ENCODE assay signal across 16 mouse cellular contexts in the genomic region with DNA sequence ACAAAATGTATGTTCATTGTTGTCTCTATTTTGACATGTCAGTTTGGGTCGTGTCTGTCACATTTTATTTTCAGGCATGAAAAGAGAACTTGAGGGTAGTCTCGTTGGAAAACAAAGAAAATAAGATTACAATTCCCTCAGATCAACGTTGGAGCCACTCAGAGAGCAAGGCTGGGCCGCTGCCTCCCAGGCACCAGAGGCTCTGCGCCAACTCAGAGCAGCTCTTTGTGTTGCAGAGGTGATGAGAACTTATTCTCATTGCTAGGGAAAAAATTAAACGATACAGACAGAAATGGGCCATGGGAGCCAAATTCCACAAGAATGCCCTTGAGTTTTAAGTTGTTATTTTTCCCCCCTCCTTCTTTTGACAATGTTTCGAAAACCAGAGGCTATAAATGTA. TPM values are rescaled to one million over a fixed set of nuclear protein-coding genes. Genes with fewer than 3 reads are reported as not detected.
DNase-seq lines count a peak whose midpoint lies in the region; ATAC-seq and TF ChIP-seq lines count a peak whose summit lies in the region.
"Had no signal": no experiment of that assay in that cellular context is flagged by ENCODE, and none has a peak within 500 bp of the region (broad histone marks: within the 10 kb centered on the region; RNA-seq: fewer than 3 reads in every experiment).

No protein-coding gene starts in this region.

- H3K27ac ChIP-seq in heart, embryonic 10.5 days: peak overlapping the region; percentile 6; the same call in 1 of the 2 replicates
- peak overlapping the region; percentile 63; the same call in 1 of the 2 replicates for H3K27ac ChIP-seq in kidney, embryonic 16.5 days (ENCODE audit: low read length)
- H3K27ac ChIP-seq in heart, postnatal 0 days (ENCODE audit: low read depth): peak overlapping the region; percentile 64
- H3K27ac ChIP-seq: forebrain, embryonic 13.5 days; hindbrain, embryonic 13.5 days; neural tube, embryonic 15.5 days had no signal

- no peak for TF ChIP-seq EP300 in heart, postnatal 0 days (IDR thresholded peaks at IDR 0.05; ENCODE audit: low read depth)

- TF ChIP-seq CTCF in heart, postnatal 0 days (IDR thresholded peaks at IDR 0.05; ENCODE audit: low read depth): no peak

- intact Hi-C loops in heart, postnatal 36 days (cut with DNase I): loop anchor here (5.0 kb wide), 1 partner anchor 244 kb away; no protein-coding TSS in a partner anchor

- H3K4me3 ChIP-seq in heart, embryonic 10.5 days: no peak overlapping the region
- H3K4me3 ChIP-seq in kidney, embryonic 16.5 days (ENCODE audit: low read length): no peak overlapping the region
- H3K4me3 ChIP-seq in heart, postnatal 0 days (ENCODE audit: low read depth, low read length): no peak overlapping the region
- H3K4me3 ChIP-seq: forebrain, embryonic 13.5 days; hindbrain, embryonic 13.5 days; neural tube, embryonic 15.5 days had no signal

- no peak for DNase-seq in heart, embryonic 10.5 days (ENCODE audit: low spot score)
- DNase-seq in heart, postnatal 36 days: no peak
- no peak for DNase-seq in kidney, adult 18-20 months
- DNase-seq in Muller cell, postnatal 12 days (ENCODE audit: inconsistent ontology term): peak; percentile 67
- no peak for DNase-seq in heart, postnatal 0 days (ENCODE audit: low spot score)
- DNase-seq in adrenal gland, adult 2 months: no peak
- DNase-seq in layer of hippocampus, adult 18-20 months (ENCODE audit: low spot score in 2 of 2): no peak
- DNase-seq: adrenal gland, postnatal 10 days; B cell, adult 2 months; cerebellum, adult 9-10 months; embryo, embryonic 11 days had no signal

- WGBS in heart, embryonic 10.5 days: 68% methylated on average over 7 of the region's 7 CpGs
- 64% methylated on average over 7 of the region's 7 CpGs for WGBS in kidney, embryonic 16.5 days
- WGBS in heart, postnatal 0 days: 40% methylated on average over 7 of the region's 7 CpGs

- no peaks in the 10 kb centered on the region for H3K36me3 ChIP-seq in heart, embryonic 10.5 days
- no peaks in the 10 kb centered on the region for H3K36me3 ChIP-seq in kidney, embryonic 16.5 days (ENCODE audit: insufficient read depth, low read length)
- no peaks in the 10 kb centered on the region for H3K36me3 ChIP-seq in heart, postnatal 0 days (replicated peaks; ENCODE audit: control insufficient read depth, insufficient read depth, low read length)
- H3K36me3 ChIP-seq: hindbrain, embryonic 13.5 days; neural tube, embryonic 15.5 days had no signal

- no peaks in the 10 kb centered on the region for H3K27me3 ChIP-seq in heart, embryonic 10.5 days (ENCODE audit: insufficient read depth, poor library complexity, severe bottlenecking)
- H3K27me3 ChIP-seq in kidney, embryonic 16.5 days (ENCODE audit: insufficient read depth, low read length): no peaks in the 10 kb centered on the region
- H3K27me3 ChIP-seq in heart, postnatal 0 days (ENCODE audit: control insufficient read depth, insufficient read depth, low read length): no peaks in the 10 kb centered on the region
- H3K27me3 ChIP-seq: forebrain, embryonic 13.5 days; hindbrain, embryonic 13.5 days; neural tube, embryonic 15.5 days had no signal

- H3K9me3 ChIP-seq in heart, embryonic 10.5 days: no peaks in the 10 kb centered on the region
- no peaks in the 10 kb centered on the region for H3K9me3 ChIP-seq in kidney, embryonic 16.5 days (ENCODE audit: low read length)
- H3K9me3 ChIP-seq in heart, postnatal 0 days (replicated peaks; ENCODE audit: control insufficient read depth, low read length): no peaks in the 10 kb centered on the region
- H3K9me3 ChIP-seq: forebrain, embryonic 13.5 days; hindbrain, embryonic 13.5 days; neural tube, embryonic 15.5 days had no signal

- no peak overlapping the region for H3K4me2 ChIP-seq in kidney, embryonic 16.5 days (replicated peaks; ENCODE audit: low read depth, low read length)
- no peak overlapping the region for H3K4me2 ChIP-seq in heart, postnatal 0 days (ENCODE audit: low read depth, low read length)
- H3K4me2 ChIP-seq: forebrain, embryonic 13.5 days; hindbrain, embryonic 13.5 days; neural tube, embryonic 15.5 days had no signal

- no peak overlapping the region for H3K9ac ChIP-seq in kidney, embryonic 16.5 days (replicated peaks; ENCODE audit: low read length)
- H3K9ac ChIP-seq in heart, postnatal 0 days (replicated peaks; ENCODE audit: low read depth, low read length): no peak overlapping the region
- H3K9ac ChIP-seq: forebrain, embryonic 13.5 days; hindbrain, embryonic 13.5 days; neural tube, embryonic 15.5 days had no signal

- H3K4me1 ChIP-seq in heart, embryonic 10.5 days: peaks cover 14% of the 10 kb centered on the region
- peaks cover 21% of the 10 kb centered on the region for H3K4me1 ChIP-seq in kidney, embryonic 16.5 days (ENCODE audit: insufficient read depth, low read length)
- H3K4me1 ChIP-seq in heart, postnatal 0 days (ENCODE audit: control insufficient read depth, insufficient read depth): peaks cover 19% of the 10 kb centered on the region
- H3K4me1 ChIP-seq: forebrain, embryonic 13.5 days; hindbrain, embryonic 13.5 days; neural tube, embryonic 15.5 days had no signal

- no peak for ATAC-seq in kidney, embryonic 16.5 days (ENCODE audit: low FRiP score, low TSS enrichment)
- ATAC-seq in heart, postnatal 0 days (ENCODE audit: insufficient read depth, low read depth): no peak
- ATAC-seq: forebrain, embryonic 13.5 days had no signal

RNA-seq across cellular contexts. Expression of a gene that starts 25.0 kb away (rescaled TPM):
- 123 and 189 TPM in 2 replicates for polyA plus RNA-seq in heart, embryonic 10.5 days (2016; fragmentation: Nextera tagmentation; extraction: Ambion mirVana)
- total RNA-seq in heart, postnatal 36 days (2021): 10 to 100 TPM; 49.3 to 55.6 TPM
- 238 and 243 TPM in 2 replicates for polyA plus RNA-seq in kidney, embryonic 16.5 days (2015; fragmentation: Nextera tagmentation; extraction: Ambion mirVana)
- total RNA-seq in heart, postnatal 0 days (2014; rRNA removed; ENCODE audit: low replicate concordance): 29.2 and 56.6 TPM in 2 replicates
- 105 and 106 TPM in 2 replicates for polyA plus RNA-seq in heart, postnatal 0 days (2015; fragmentation: Nextera tagmentation; extraction: Ambion mirVana)
- 10 to 100 TPM; 82.4 to 89.0 TPM for total RNA-seq in adrenal gland, adult 2 months (2021)
- 5.4 and 5.6 TPM in 2 replicates for polyA plus RNA-seq in adrenal gland, adult 2 months (2012; rRNA removed)
- 10 to 100 TPM; 27.6 to 28.3 TPM for total RNA-seq in layer of hippocampus, adult 18-20 months (2021)
- total RNA-seq: megakaryocyte-erythroid progenitor cell, adult 5-6 weeks had no signal

Comparison
In these comparisons a context has a peak if more than half of its experiments do, and no peak if none do; other contexts are left out.
1. H3K27ac ChIP-seq: peak in every context shown above with its lines; median percentile 64 in heart, postnatal 0 days; 63 in kidney, embryonic 16.5 days; 6 in heart, embryonic 10.5 days.